Mouse (Mus musculus): ENCODE measurements around the gene Smyd3.
A peak's percentile ranks its signal among the peaks of the same experiment; 100 is the strongest.

Gene Smyd3

DNA sequence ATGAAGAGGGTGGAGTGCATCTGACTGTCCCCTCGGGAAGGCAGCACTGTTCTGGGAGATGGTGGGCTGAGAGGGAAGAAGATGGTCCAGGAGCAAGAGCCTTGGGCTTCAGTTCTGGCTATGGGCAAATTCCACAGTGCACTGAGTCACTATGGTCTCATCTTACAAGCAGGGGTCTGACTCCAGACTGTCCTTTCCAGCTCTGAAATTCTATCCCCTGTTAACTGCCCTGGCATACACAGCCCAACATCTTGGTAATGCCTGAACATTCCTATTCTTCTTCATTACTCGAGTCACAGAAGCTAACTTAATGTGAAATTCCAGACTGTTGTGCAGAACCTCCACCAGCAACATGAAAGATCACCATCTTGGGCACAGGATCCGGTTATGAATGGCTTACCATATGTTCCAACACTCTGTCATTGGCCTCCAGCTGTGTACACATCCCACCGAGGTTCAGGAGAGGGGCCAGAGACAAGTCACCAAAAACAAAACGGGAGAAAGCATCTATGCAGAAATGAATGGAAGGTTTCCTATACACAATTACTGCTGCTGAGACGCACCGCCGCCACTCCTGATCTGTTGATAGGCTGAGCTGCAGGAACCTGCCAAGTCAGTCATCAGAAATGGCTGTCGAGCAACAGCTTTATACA, 517.8 kb downstream of the Smyd3 start:
- no peak for DNase-seq

DNA sequence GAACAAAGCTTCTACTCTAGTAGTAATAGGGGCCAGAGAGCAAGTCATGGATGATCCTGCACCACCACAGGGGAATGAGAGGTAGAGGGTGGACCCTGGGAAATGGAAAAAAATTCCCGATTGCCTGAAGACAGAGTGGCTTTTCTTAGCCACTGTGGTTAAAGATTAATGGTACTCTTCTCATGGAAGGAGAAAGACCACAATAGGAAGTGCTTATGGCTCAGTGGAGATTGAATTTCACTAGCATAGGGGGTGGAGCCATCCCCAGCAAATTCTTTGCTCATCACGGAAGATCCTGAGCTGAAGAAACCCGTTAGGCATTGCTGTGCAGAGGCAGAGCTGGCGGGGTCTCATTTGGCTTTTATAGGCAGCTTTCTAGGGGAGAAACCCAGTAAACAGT, 520.0 kb downstream of the Smyd3 start:
- DNase-seq, result no peak

DNA sequence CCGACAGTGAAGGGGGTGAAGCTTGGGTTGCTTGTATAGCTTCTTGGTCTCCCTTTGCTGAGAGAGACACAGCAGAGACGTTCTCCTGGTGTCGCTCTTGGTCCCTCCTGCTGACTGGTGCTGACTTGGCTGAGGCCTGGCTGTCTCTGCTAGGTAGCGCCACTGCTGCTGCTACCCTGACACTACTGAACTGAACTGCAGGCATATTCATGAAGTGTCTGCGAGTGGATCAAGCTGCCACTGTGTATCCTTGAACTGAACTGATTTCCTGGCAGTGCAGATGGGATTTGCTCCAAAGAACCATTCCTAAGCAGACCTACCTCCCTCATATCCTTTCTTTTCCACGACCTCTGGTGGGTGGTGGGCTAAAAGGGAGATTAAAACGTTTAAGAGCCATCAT, 523.6 kb downstream of the Smyd3 start:
- DNase-seq, result no peak

DNA sequence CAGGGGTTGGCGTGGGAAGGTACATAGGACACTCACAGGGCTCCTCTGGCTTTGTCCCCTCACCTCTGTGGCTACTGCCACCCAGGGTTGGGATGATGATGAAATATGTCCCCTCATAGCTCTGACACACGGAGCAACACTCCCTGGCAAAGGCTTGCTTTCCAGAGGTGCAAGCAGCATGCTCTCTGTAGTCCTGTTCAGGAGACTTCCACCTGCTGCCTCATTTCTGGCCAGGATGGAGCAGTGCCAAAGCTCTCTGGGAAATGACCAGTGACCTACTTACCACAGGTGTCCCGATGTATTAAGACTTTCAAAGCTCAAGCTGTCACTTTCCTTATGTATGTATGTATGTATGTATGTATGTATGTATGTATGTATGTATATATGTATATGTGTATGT, 525.3 kb downstream of the Smyd3 start:
- peak; percentile 81 for DNase-seq

DNA sequence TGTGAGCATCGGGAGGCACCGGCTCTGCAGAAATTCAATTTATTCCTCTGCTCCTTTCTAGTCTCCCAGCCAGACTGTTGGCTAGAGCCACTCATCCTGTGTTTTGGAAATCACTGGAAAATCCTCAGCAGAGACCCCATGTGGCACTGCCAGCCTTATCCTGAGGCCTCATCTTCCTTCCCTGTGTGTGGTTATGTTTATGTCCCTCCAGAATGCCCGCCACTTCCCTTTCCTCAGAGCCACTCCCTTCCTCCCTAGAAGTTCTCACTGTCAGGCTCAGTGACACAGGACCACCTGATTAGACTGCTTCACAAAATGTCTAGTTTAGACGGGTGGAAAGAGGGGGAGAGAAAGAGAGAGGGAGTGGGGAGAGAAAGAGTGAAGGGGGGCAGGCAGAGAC, 526.4 kb downstream of the Smyd3 start:
- no peak for DNase-seq

DNA sequence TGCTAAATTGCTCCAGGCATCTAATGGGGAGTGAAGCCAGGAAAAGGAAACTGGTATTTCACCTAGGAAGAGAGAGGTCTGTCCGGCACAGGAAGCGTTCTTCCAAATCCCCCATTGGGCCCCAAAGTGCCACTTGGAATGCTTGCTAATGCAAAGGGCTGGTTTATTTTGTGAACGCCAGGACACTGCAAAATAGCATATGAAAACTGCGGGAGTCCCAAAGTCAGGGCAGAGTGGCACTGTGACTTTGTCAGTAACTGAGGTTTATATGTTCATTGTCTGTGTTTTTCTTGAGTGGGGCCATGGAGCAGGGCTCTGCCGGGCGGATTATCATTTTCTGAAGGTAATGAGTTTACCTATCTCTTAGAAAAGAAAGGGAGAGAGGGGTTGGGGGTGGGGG, 526.8 kb downstream of the Smyd3 start:
- DNase-seq, result peak; percentile 54

DNA sequence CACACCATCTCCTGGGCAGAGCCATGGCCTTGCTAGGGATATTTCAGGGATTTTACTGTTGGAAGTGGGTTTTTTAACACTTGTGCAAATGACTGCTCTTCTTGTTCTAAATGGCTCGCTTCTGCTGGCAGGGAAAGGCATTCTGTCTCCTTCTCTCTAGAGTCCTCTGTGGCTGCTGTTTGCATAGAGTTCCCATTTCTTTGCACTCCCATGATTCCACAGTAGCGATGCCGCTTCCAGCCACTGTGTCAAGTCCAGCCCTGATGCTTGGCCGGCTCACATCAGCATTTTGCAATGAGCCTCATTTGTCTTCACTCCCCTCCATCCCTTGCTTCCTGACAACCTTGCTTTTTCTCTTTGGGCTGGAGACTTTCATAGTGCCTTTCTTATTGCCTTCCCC, 528.4 kb downstream of the Smyd3 start:
- DNase-seq, result no peak

DNA sequence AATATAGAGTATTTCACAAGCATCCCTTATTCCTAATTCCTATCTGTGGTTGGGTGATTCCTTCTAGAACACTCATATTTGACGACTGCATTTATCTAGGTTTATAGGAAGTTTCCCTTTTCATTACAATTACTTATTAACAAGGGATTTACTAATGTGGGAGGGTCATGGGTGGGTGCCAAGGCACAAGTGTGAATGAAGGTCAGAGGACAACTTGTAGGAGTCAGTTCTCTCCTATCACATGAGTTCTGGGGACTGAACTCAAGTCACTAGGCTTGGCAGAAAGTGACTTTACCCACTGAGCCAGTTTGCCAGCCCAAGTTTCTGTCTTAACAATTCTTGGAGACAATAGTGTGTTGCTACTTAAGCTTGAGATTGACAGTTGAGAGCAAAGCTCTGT, 529.7 kb downstream of the Smyd3 start:
- no peak for DNase-seq

DNA sequence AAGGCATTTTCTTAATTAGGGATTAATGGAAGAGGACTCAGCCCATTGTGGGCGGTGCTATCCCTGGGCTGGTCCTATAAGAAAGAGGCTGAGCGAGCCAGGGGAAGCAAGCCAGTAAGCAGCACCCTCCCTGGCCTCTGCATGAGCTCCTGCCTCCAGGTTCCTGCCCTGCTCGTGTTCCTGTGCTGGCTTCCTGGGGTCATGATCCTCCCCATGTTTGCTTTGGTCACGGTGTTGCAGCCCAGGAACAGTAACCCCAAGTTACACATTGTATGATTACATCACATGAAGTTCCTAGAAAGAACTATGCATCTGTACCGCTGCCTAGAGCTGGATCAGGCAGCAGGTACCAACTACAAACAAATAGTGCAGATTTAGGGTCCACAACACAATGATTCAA, 536.2 kb downstream of the Smyd3 start:
- DNase-seq, result no peak

DNA sequence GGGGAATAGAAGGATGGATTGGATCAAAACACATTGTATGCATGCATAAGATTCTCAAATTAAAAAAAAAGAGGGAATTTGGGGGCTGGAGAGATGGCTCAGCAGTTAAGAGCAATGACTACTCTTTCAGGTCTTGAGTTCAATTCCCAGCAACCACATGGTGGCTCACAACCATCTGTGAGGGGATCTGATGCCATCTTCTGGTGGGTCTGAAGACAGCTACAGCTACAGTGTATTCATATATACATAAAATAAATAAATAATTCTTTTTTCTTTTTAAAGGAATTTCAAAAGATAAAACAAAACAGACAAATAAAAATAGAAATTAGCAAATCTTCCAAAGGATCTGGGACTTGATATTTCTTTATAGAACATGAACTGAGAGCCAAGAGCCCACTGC, 537.7 kb downstream of the Smyd3 start:
- no peak for DNase-seq

DNA sequence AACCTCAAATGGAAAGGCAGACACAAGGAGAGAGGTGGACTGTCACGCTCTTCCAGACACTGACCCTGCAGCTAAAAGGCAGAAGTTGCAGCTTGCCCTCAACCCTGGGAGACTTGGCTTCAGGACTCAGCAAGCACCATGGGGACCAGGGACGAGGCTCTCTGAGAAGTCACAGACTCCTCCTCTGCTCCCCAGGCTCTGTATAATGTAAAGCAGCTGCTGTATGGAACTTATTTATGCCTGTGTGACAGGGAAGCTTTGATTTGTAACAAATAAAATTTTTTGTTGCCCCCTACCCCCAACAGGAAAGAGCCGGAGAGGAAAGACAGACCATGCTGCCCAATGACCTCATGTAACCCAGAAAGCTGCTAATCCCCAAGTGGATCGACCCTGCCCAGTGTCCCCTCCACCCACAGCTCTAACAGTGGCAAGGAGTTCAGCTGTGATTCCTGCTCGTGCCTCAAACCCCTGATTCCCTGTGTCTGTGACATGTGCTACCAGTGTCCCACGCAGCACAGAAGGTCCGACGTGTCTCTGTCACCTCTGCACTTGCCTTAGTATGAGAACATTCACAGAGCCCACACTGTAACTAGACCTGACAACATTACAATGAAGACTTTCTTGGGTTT, 539.1 kb downstream of the Smyd3 start:
- DNase-seq, result no peak

DNA sequence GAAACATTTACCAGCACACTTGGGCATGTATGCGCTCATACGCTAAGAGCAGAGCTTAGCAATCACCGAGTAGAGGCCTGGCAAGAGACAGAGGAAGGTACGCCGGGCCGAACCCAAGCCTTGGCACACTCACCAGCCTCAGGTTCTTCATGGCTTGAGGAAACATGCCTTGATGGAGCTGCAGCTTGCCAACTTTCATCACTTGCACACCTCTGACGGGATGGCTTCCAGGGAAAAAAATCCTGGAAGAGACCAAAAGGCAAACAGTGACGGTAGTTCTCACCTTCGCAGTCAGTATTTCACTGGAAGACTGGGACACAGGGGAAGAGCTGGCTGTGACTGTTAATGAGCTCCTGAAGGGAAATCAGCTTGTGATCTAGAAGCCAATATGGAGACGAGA, 545.8 kb downstream of the Smyd3 start:
- DNase-seq, result no peak

DNA sequence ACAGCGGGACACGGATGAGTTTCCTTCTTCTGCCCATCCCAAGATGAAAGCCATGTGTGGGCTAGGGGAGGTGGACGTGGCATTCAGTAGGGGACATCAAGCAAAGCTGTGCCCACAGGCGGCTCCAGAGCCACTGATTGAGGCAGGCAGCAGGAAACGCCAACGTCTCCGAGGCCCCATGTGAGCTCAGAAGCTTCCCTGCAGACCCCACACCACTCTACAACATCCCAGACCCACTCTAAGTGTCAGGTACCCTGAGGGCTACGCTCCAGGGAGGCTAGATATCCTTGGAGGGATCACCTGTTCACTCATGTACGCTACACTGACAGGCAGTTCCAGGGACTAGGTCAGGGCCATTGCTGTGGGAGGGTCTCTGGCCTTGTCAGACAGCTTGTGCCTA, 556.2 kb downstream of the Smyd3 start:
- DNase-seq, result no peak

DNA sequence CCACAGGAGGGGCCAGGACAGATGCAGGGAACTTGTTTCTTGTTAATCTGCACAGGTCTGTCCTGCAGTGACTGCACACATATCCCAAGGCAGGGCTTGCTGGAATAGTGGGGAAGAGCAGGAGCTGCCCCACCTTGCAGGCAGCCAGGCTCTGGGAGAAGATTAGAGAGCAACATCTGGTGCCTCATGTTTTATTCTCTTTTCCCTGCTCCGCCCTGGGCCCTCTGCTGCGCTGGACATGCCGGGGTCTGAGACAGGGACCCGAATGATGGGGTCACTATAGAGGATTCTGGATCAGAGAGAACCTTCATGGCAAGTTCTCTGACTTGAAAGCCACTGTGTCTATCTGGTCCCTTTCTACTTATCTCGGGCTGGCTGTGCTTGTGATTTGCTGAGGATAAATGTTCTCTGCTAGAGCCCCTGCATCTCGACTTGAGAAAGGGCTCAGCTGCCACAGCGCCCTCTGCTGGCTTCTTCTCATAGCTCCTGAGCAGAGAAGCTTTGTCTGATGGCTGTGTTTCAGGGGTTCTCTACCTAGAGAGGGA, 557.8 kb downstream of the Smyd3 start:
- DNase-seq, result peak; percentile 83

DNA sequence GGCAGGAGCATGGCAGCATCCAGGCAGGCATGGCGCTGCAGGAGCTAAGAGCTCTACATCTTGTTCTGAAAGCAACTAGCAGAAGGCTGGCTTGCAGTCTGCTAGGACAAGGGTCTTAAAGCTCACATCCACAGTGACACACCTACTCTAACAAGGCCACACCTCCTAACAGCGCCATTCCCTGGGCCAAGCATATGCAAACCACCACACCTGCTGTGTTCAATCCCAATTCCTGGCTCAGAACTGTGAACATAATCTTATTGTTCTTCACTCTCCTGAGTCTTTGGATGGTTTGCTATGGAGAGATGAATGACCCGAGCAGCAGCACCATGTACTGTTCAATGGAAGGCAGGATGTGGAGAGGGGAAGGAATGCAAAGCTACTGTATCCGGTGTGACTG, 559.2 kb downstream of the Smyd3 start:
- no peak for DNase-seq

DNA sequence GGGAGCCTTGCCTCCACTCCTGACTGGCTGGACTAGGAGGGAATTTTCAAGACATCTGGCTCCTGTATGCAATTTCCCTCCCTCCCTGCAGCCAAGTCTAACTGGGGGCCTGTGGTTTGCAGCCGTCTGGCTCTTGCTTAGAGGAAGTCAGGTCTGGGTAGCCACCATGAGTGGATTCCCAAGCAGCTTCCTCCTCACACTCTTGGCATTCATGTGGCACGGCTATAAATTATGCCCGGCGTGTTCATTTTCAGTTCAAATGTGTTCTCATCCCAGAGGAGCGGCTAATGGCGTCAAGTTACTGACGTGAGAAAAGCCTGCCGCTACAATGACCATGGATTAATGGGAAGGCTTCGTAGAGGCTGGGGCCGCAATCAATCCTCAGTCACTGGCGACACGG, 564.9 kb downstream of the Smyd3 start:
- DNase-seq, result no peak

DNA sequence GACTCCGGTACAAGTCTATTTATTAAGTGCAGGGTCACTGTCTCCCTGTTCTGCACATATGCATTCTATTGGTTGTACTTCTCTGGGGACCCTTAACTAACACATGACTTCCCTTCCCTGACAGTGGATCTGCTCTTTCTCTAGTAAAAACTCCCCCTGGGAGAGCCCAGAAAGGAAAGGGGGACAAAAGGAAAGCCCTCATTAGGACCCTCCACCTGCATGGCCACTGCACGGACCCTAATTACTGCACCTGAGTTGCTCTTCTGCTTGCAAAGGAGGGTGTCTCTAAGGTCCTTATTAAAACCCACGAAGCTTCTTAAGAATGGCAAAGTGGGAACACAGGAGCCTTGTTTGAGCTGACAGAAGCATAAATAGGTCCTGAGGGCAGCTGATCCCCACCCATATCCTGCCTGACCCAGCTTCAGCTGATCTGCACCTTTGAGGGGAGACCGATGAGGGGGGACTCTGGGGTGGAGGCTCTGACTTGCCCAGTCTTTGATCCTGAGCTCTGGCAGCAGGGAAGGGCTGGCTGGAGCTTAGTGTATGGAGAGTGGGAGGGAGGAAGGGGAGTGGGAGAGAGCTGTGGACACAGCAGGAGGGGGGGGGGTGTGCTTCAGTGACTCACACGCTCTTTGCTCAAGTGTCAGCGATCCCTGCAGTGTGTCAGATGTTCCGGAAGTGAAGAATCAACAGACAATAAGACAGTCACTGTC, 575.4 kb downstream of the Smyd3 start:
- DNase-seq, result no peak

DNA sequence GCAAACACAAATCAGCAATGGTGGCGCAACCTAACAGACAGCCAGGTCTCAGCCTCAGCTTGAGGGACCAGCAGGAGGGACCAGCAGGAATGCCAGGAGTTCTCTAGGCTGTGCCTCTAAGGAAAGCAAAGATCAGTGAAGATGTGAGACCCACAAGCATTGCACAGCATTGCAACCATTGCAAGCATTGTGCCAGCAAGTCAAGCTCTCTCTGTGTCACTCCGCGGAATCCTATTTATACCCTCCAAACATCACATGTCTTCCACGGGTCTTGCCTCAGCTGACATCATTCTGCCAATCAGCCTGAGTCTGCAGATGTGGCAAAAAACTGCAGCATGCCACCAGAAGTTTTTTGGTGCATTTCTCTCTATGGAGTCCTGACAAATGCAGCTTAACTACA, 577.5 kb downstream of the Smyd3 start:
- DNase-seq, result no peak

DNA sequence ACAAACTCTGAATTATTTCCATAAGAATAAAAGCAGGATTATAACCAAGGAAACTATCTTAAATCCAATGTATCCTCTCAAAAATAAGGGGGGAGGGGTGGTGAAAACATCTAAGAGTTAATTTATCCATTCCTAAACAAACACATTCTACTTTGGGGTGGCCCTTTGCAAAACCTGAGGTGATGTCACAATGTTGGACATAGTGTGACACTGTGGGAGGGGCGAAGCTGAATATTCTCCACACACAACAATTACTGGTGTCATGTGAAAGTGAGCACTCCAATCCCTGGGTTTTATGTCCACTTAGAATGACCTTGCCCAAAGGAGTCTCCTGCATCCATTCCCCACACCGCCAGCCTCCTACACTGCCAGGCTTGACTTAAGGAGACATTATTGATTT, 580.9 kb downstream of the Smyd3 start:
- no peak for DNase-seq

DNA sequence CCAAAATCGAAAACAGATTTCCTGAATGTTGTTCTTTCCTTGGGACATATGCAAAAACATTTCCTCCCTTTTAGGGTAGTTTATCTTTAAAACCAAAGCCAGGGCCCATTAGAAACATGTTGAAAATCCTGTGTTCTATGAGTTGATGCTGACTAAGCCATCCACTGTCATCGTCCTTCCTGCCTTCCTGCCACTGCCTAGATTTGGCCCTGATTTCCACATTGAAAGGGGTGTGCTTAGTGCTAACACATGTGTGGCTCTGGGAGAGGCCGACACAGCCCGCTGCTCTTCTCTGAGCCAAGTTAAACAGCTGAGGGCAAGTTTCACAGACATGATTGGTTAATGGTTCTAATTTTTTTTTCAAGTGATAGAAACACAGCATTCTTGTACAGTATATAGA, 581.4 kb downstream of the Smyd3 start:
- DNase-seq, result no peak

DNA sequence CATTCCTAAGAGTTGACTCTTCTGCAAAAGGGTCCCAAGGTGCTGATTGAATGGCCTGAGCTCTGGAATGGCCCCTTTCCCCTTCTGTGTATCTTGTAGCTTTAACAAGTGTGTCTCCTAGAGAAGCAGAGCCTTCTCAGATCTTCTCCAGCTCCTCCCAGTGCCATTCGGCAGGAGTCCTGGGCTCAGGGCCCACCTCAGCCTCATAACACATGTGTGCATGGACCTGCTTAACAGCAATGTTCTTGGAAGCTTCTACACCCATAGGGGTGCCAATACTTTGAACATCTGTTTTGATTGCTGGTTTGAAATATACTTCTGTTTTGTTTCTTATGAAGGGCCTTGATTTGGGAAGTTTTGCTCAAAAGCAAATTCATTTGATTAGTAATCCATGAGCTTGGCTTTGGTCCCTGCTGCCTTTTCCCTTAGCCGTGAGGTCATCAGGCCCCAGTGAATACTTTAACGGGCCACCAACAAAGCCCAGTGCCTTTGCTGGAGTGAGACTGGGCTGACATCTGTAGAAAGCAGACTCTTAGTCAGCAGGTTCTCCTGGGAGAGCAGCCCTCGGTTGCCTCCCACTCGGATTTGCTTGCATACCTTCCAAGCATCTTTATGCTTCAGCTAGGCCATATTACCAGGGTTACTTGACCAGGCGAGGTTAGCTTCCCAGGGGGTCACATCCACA, 583.7 kb downstream of the Smyd3 start:
- no peak for DNase-seq

DNA sequence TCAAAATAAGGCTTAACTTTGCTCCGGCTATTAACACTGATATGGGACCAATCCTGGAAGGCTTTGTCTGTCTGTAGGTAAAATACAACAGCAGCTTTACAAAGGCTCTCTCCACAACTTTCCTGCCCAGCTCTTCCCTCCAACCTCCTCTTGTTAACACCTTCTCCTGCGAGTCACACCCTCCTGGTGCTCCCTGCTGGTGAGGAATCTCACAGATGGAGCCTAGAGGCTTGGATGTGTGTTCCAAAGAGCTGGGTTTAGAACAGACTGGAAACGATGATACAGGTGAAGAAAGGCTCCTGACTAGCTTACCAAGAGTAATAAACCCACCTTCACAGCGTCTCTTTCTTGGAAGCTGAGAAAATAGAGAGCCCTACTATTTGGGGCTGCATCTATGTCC, 588.3 kb downstream of the Smyd3 start:
- DNase-seq, result no peak

DNA sequence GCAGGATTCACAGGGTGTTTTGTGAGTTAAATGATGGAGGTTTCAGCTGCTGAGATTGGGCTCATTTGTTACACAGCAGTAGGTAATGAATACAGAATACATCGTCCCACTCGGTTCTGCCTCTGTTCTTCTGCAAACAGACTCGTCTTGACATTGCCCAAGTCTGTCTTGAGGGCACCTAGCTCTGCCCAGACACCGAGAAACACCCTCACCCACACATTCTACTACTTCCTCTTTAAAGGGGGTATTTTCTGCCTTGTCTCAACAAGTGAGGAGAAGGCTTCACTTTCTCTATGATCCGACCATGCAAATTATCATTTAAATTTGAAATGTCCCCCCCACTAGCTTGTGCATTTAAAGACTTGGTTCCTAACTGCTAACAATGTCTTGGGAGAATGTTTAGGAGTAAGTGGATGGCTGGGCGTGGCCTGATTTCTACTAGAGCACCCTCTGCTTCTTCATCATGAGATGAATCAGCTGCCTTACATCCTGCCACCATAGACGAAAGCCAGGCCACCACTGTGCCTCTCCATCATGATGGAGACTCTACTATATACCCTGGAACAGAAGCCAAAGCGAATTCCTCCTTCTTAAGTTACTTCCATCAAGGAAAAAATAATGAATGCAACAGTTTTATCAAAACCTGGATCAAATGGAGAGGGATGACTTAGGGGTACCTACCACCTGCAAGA, 593.2 kb downstream of the Smyd3 start:
- no peak for DNase-seq
